Mouse (Mus musculus) embryonic fibroblast, embryonic 13.5 days (primary cell): ENCODE results near the gene Capn5.

Experiments used
- CTCF ChIP-seq: IDR thresholded peaks from 2 replicates; pipeline ENCODE4 v1.5.1; 2011; ENCODE audit warnings: mild to moderate bottlenecking, control low read depth, low read length, moderate library complexity, borderline replicate concordance; ENCODE audit not compliant: insufficient read depth
- POLR2A ChIP-seq: IDR thresholded peaks from 2 replicates; pipeline ENCODE4 v1.6.1; 2011; ENCODE audit warnings: low read depth, mild to moderate bottlenecking, control low read depth, low read length, moderate library complexity

DNA sequence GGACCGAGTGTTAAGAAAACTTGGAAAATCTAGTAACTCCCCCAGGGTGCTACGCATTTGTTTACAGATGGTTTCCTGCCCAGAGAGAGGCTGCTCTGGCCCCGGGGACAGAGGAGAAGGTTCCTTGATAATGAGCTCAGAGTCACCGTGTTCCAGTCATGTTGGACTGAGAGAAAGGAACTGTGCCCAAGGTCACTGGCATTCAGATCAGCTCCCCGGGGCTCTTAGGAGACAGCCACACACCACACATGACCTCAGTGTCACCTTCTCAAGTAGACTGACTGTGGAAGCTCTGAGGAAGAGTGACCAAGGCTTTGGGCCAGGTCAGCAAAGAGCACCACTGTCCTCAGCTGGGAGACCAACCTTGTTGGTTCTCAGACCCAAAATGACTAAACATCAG, 53.4 kb downstream of the Capn5 start:
- TF ChIP-seq CTCF (no peak), POLR2A (no peak)
